Mouse (Mus musculus): ENCODE data around the gene Sept5.

Sept5 gene

GRCm38 (mm10) chr16:18617370-18618065, 12.2 kb downstream of the Sept5 start:
- DNase-seq (ENCODE audit: low read depth, low spot score): peak; percentile 83

DNA sequence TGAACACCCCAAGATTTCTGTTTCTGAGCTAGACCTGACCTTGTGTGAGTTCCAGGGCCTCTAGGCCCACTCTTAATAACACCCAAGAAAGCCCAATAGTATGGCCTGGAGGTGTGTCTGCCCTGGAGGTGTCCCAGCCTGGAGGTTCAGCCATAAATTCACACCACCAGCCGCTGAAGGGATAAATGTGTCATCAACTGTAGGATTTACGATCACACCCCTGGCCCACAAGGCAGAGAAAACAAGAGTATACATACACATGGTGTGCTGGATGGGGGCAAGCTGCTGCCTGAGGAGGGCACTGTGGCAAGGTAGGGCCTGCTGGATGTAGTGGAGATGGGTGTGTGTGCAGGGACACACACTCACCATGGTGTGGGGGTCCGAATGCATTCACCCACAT, 16.5 kb downstream of the Sept5 start:
- no peak for DNase-seq (ENCODE audit: low read depth, low spot score)

DNA sequence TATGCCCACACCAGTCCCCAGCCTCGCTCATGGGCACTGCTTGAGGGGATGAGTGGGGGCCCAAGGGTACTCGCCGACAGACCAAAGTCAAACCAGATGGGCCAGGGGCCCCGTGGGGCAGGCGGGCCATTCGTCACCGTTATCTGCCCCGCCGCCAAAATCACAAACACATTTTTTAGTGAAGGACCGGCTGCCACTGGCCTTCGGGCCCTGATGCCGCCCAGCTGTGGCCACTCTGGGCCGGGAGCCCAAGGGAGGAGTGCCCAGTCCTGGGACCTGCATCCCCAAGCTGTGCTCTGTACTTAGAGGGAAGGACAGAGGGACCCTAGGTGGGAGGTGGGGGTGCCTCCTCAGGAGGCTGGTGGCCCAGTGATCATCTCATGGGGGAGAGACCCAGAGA, 18.0 kb downstream of the Sept5 start:
- no peak for DNase-seq (ENCODE audit: low read depth, low spot score)

DNA sequence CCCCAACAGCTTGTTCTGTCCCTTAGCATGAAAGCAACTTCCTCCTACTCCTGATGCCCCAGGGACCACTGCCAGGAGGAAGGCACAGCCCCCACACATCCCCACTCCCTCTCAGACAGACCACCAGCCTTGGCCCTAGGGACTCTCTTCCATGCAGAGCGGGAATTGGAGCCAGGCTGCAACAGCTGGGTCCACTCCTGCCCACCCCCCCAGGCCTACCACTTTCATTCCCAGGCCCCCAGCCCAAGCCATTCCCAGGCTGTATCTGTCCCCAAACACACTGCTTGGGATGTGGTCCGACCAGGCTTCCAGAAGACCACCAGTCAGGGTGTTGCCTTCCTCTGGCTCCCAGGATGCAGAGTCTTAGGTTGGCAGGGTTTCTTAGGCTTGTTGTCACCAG, 20.7 kb downstream of the Sept5 start:
- no peak for DNase-seq (ENCODE audit: low read depth, low spot score)

DNA sequence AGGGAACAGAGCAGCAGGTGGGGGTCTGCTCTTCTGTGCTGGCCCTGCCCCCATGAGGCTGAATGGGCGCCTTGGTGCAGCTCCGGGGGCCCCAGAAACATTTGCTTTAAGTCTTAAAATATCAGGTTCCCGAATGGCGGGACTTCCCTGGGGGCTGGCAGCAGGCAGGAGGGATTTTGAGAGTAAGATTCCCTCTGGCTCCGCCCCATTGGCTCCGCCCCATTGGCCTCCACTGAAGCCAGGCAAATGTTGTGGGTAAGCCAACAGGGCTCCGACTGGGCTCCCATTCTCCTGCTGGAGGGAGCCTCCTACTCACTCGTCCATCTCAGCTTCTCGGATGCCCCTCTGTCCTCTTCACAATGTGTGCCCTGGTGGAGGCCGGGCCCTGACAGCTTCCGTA, 21.5 kb downstream of the Sept5 start:
- DNase-seq (ENCODE audit: low read depth, low spot score): no peak

GRCm38 (mm10) chr16:18605705-18606104, 24.0 kb downstream of the Sept5 start:
- no peak for DNase-seq (ENCODE audit: low read depth, low spot score)

GRCm38 (mm10) chr16:18604267-18604701, 25.5 kb downstream of the Sept5 start:
- no peak for DNase-seq (ENCODE audit: low read depth, low spot score)

GRCm38 (mm10) chr16:18601447-18601846, 28.3 kb downstream of the Sept5 start:
- no peak for DNase-seq (ENCODE audit: low read depth, low spot score)

- DNase-seq (ENCODE audit: low read depth, low spot score): no peak
Observed at GRCm38 (mm10) chr16:18598006-18598405, 31.7 kb downstream of the Sept5 start.

- DNase-seq (ENCODE audit: low read depth, low spot score): no peak
Observed at GRCm38 (mm10) chr16:18596255-18596654, 33.5 kb downstream of the Sept5 start.

GRCm38 (mm10) chr16:18593930-18594329, 35.8 kb downstream of the Sept5 start:
- no peak for DNase-seq (ENCODE audit: low read depth, low spot score)

DNA sequence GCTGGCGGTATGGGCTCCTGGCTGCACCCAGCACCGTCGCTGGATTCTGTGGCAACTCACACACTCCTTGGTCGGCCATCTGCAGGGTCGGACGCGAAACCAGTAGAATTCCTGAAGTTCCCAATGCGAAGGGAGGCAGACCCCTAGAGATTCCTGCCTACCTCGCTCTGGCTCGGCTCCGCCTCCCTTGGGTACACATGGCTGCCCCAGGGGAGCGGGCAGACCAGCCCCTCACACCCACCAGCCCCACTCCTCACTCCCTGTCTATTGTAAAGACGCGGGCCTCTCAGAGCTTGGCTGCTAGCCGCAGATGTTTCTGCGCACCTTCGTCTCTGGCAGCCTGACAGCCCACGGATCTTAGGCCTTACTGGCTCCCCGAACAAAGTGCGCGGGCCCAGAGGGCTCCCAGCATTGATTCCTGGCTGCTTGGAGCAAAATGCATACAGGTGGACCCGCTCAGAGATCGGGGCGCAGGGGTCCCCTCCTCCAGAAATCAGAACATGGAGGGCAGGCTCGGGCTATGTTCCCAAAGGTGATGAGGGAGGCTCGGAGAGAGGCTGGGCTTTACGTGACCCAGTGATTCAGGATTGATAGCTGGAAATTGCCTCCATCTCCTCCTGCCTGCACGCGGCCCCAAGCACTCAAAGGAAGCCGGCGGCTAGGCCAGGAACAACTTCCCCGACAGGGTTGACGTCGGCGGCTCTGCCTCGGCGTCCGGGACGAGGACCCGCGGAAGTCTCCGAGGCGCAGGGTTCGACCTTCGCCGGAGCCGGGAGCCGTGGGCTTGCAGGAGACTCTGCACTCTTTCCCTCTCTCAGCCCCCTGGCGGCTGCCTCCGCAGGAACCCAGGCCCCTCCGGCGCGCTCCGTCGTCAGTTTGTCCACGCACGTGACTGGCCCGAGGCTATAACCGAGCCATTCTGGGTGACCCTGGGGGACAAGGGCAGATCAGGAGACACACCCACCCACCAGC, 38.4 kb downstream of the Sept5 start:
- no peak for DNase-seq (ENCODE audit: low read depth, low spot score)

DNA sequence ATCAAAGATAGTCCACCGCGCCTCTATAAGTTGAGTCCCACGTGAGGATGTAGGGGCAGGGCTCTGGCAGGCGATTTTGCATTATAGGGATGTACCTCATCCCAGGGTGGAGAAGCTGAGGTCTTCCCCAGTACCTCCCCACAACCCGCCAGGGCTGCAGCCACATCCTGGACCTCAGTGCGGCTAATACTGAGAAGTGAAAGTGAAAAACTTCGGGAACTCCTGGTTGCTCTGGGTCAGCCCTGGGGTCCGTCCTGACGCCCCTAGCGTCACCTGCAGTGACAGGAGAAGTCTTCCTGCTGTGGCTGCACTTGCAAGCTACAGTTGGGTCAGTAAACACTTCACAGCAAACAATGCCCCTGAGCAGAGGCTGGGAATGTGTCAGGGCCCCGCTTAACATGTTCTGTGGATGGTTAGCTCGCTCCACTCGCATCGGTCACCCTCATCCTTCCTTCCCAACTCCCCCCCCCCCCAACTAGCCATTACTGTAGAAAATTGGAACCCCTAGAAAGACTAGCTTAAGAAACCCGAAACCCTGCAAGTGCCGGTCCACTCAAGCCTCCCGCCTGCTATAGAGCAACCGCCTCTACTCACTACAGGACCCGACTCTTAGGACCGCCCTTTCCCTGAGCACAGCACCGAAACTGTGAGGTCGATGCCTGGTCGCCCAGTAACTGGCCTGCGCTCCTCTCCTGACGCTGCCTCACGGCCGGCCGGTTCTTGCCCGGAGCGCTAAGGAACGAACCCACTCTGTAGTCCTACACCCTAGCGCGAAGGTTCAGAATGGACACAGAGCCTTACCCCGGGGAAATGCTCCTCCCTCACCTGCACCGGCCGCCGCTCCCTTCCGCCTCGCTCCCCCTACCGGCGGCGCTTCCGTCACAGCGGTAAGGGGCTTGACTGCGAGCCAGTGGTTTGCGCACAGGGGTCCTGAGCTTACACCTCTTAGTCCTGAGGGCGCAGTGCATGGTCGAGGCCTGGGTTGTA, 39.7 kb downstream of the Sept5 start, which contains the start of gene Tbx1:
Gene Tbx1, minus strand, starts transcription at position 868 of the 987 bp plus-strand sequence.
- DNase-seq (ENCODE audit: low read depth, low spot score): peak; percentile 79

DNA sequence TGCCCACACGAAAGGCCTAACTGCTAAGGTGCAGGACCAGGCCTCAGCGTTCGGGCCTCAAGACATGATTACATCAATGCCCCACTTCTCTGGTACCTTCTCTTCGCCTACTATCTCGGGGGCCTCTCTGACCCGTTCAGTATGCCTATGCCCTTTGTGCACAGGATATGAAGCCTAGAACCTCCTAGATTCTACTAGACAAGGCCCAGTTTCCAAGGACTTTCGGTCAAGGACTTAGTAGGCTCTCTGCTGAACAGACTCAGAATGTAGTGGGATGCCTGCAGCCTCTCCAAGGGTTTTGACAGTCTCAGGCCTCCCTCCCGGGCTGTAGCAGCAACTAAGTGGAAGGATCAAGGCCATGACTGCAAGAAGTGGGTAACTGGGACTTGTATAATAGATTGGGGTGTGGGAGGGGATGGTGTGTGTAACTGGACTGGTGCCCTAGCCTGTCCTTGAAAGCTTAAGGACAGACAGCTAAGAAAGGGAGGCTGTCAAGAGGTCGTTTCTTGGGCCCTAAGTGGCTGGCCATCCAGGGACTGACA, 40.6 kb downstream of the Sept5 start:
- DNase-seq (ENCODE audit: low read depth, low spot score): no peak

- no peak for DNase-seq (ENCODE audit: low read depth, low spot score)
Observed at GRCm38 (mm10) chr16:18588738-18589055, 41.1 kb downstream of the Sept5 start.

GRCm38 (mm10) chr16:18587847-18588737, 41.7 kb downstream of the Sept5 start:
- DNase-seq (ENCODE audit: low read depth, low spot score): no peak

- no peak for DNase-seq (ENCODE audit: low read depth, low spot score)
Observed at GRCm38 (mm10) chr16:18586906-18587546, 42.7 kb downstream of the Sept5 start.

DNA sequence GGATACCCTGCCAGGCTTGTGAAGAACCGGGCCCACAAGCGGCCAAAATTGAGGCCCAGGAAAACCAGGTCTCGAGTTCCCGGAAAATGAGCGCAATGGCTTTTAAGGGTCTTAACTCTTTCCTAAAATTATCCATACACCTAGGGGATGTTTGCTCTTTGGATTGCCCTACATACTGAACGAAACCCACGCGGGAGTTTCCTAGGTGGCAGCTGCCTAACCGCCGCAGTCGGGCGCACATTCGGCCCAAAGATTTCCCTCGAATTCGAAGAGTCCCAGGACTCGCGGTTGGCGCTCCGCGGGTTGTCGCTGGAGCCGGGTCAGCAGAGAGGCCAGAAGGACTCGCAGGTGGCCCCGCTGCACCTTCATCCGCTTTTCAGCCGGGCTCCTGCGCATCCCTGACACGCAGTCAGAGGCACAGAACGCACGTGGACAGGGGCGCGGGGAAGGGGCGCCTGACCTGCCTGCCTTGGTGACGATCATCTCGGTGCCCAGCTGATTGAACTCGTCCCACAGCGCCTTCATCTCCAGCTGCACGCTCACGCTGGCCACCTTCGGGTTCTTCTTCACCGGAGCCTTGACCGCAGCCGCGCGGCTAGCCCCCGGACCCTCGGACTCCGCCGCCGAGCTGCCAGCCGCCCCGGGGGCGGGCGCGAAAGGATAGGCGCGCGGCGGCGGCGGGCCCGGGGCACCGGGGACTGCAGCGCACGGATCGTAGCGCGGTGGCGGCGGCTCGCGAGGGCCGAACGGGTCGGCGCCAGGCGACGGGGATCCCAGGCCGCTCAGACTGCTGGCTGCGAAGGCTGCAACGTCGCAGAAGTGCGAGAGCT, 43.5 kb downstream of the Sept5 start:
- no peak for DNase-seq (ENCODE audit: low read depth, low spot score)

GRCm38 (mm10) chr16:18585676-18586075, 44.1 kb downstream of the Sept5 start:
- no peak for DNase-seq (ENCODE audit: low read depth, low spot score)
